Mouse (Mus musculus) CH12.LX (cell line): ENCODE measurements around the gene Vwce. TPM values are rescaled to one million over a fixed set of nuclear protein-coding genes. Genes with fewer than 3 reads are reported as not detected.

ENCODE experiments used
- DNase-seq: peaks from one replicate; pipeline ENCODE4 v3.0.0-alpha.2; 2013; ENCODE audit errors: extremely low read depth
- H3K27ac ChIP-seq: 2 replicates; pipeline ENCODE4 v1.5.1; 2012; ENCODE audit warnings: low read depth, mild to moderate bottlenecking, control low read depth, moderate library complexity; ENCODE audit not compliant: insufficient read depth
- H3K27me3 ChIP-seq: replicated peaks from 2 replicates; pipeline ENCODE3; 2012; ENCODE audit warnings: inconsistent platforms
- H3K36me3 ChIP-seq, 2 experiments: replicated peaks in 1 of 2; 2 replicates each; pipeline versions ENCODE3 to v1.6.1; 2012; ENCODE audit warnings: inconsistent platforms in 1 of 2, low read length in 1 of 2, mild to moderate bottlenecking in 1 of 2, mixed read lengths in 1 of 2, moderate library complexity in 1 of 2; ENCODE audit not compliant: control insufficient read depth in 1 of 2, insufficient read depth in 1 of 2
- H3K4me1 ChIP-seq, 2 experiments: 2 replicates each; pipeline ENCODE4 v1.6.1; 2012; ENCODE audit warnings: inconsistent platforms in 1 of 2, moderate library complexity in 1 of 2; ENCODE audit not compliant: insufficient read depth in 2 of 2, control insufficient read depth in 1 of 2
- H3K4me2 ChIP-seq: 2 replicates; pipeline ENCODE4 v1.6.1; 2012; ENCODE audit warnings: low read depth, mild to moderate bottlenecking, control low read depth; ENCODE audit not compliant: poor library complexity, insufficient read depth, severe bottlenecking
- H3K4me3 ChIP-seq, 3 experiments: fragments of 150-350 bp in 1 of 3; sonication (generic) in 1 of 3; replicated peaks in 1 of 3; 2 replicates each; pipeline versions ENCODE3 to v1.5.1; 2011 to 2012; ENCODE audit warnings: low read depth in 2 of 3, low read length in 2 of 3, mild to moderate bottlenecking in 2 of 3, moderate library complexity in 2 of 3, control low read depth in 1 of 3, improper control_type of control experiment in 1 of 3, inconsistent platforms in 1 of 3, mixed read lengths in 1 of 3; ENCODE audit not compliant: poor library complexity in 1 of 3
- H3K79me2 ChIP-seq: replicated peaks from 2 replicates; pipeline ENCODE4 v1.6.1; 2012; ENCODE audit warnings: mild to moderate bottlenecking, moderate library complexity; ENCODE audit not compliant: control insufficient read depth, poor library complexity, insufficient read depth, severe bottlenecking; ENCODE audit errors: extremely low read depth
- H3K9ac ChIP-seq: 2 replicates; pipeline ENCODE4 v1.6.1; 2012; ENCODE audit warnings: low read depth, mild to moderate bottlenecking, control low read depth, moderate library complexity; ENCODE audit not compliant: insufficient read depth
- H3K9me3 ChIP-seq: replicated peaks from 2 replicates; pipeline ENCODE3; 2012; ENCODE audit warnings: low read length, inconsistent platforms, mixed read lengths
- CHD1 ChIP-seq: IDR thresholded peaks from 2 replicates; pipeline ENCODE4 v1.6.1; 2012; ENCODE audit warnings: low read depth, low read length, improper control_type of control experiment, inconsistent platforms
- CTCF ChIP-seq, 2 experiments: IDR thresholded peaks in 1 of 2; conservative IDR thresholded peaks in 1 of 2; 2 replicates each; pipeline ENCODE4 v1.5.1; 2011 to 2012; ENCODE audit warnings: low read depth in 2 of 2, low read length in 2 of 2, improper control_type of control experiment in 1 of 2, inconsistent platforms in 1 of 2, mild to moderate bottlenecking in 1 of 2, moderate library complexity in 1 of 2
- E2F4 ChIP-seq: IDR thresholded peaks from 2 replicates; pipeline ENCODE4 v1.6.1; 2011; ENCODE audit warnings: low read depth, low read length, improper control_type of control experiment; ENCODE audit not compliant: insufficient replicate concordance
- GABPA ChIP-seq: IDR thresholded peaks from 2 replicates; pipeline ENCODE4 v1.6.1; 2012; ENCODE audit warnings: low read depth, low read length, improper control_type of control experiment, inconsistent platforms; ENCODE audit not compliant: insufficient replicate concordance
- HCFC1 ChIP-seq: IDR thresholded peaks from 2 replicates; pipeline ENCODE4 v1.6.1; 2012; ENCODE audit warnings: low read depth, mild to moderate bottlenecking, inconsistent platforms, low read length, improper control_type of control experiment
- IRF4 ChIP-seq: IDR thresholded peaks from 2 replicates; pipeline ENCODE4 v1.6.1; 2014; ENCODE audit warnings: low read depth, mild to moderate bottlenecking, inconsistent platforms, low read length, improper control_type of control experiment
- JUN ChIP-seq: IDR thresholded peaks from 2 replicates; pipeline ENCODE4 v1.6.1; 2011; ENCODE audit warnings: low read depth, mild to moderate bottlenecking, low read length, improper control_type of control experiment, moderate library complexity; ENCODE audit not compliant: insufficient read depth
- KAT2A ChIP-seq: IDR thresholded peaks from 2 replicates; pipeline ENCODE4 v1.6.1; 2012; ENCODE audit warnings: low read length, improper control_type of control experiment, inconsistent platforms; ENCODE audit not compliant: insufficient replicate concordance
- MAX ChIP-seq: IDR thresholded peaks from 2 replicates; pipeline ENCODE4 v1.6.1; 2011; ENCODE audit warnings: low read length, improper control_type of control experiment
- MEF2A ChIP-seq: IDR thresholded peaks from 2 replicates; pipeline ENCODE4 v1.6.1; 2014; ENCODE audit warnings: low read depth, mild to moderate bottlenecking, inconsistent platforms, low read length, improper control_type of control experiment, borderline replicate concordance
- MYC ChIP-seq: IDR thresholded peaks from 2 replicates; pipeline ENCODE4 v1.6.1; 2011; ENCODE audit warnings: low read depth, mild to moderate bottlenecking, improper control_type of control experiment, low read length
- NELFE ChIP-seq: IDR thresholded peaks from 2 replicates; pipeline ENCODE4 v1.6.1; 2011; ENCODE audit warnings: low read depth, low read length, improper control_type of control experiment
- NRF1 ChIP-seq: IDR thresholded peaks from 2 replicates; pipeline ENCODE4 v1.6.1; 2014; ENCODE audit warnings: low read depth, mild to moderate bottlenecking, inconsistent platforms, low read length, improper control_type of control experiment, moderate library complexity
- POLR2A ChIP-seq: IDR thresholded peaks from 2 replicates; pipeline ENCODE4 v1.6.1; 2011; ENCODE audit warnings: low read depth, mild to moderate bottlenecking, improper control_type of control experiment, low read length
- RAD21 ChIP-seq: IDR thresholded peaks from 2 replicates; pipeline ENCODE4 v1.6.1; 2011; ENCODE audit warnings: low read depth, mild to moderate bottlenecking, low read length, improper control_type of control experiment, moderate library complexity
- SMC3 ChIP-seq: IDR thresholded peaks from 2 replicates; pipeline ENCODE4 v1.6.1; 2011; ENCODE audit warnings: low read depth, low read length, improper control_type of control experiment
- TCF12 ChIP-seq: IDR thresholded peaks from 2 replicates; pipeline ENCODE4 v1.6.1; 2014; ENCODE audit warnings: low read depth, mild to moderate bottlenecking, inconsistent platforms, low read length, improper control_type of control experiment
- UBTF ChIP-seq: IDR thresholded peaks from 2 replicates; pipeline ENCODE4 v1.6.1; 2012; ENCODE audit warnings: low read depth, mild to moderate bottlenecking, inconsistent platforms, low read length, improper control_type of control experiment, moderate library complexity
- USF2 ChIP-seq: conservative IDR thresholded peaks from 2 replicates; pipeline ENCODE4 v1.6.1; 2011; ENCODE audit warnings: low read depth, low read length, improper control_type of control experiment
- ZC3H11A ChIP-seq: IDR thresholded peaks from 2 replicates; pipeline ENCODE4 v1.6.1; 2012; ENCODE audit warnings: low read depth, mild to moderate bottlenecking, inconsistent platforms, low read length, improper control_type of control experiment
- dilution Hi-C: fragments of 300-500 bp; cut with MboI; formaldehyde crosslinking; loops from 2 replicates; pipeline ENCODE4 v1.14.3; 2020; ENCODE audit warnings: low sequenced_read_pairs; ENCODE audit not compliant: extremely low pct_unique_long_range_greater_than_20kb, extremely low pct_ligation_motif_present
- in situ Hi-C: fragments of 300-500 bp; cut with MboI; formaldehyde crosslinking; loops from 3 replicates; pipeline ENCODE4 v1.14.3; 2019; ENCODE audit warnings: low sequenced_read_pairs, low pct_ligation_motif_present, low pct_unique_long_range_greater_than_20kb, mixed read lengths
- polyA plus RNA-seq: library from polyadenylated mRNA; unstranded; fragments of >175 nt; gene quantifications from 2 replicates; pipeline ENCODE4 v1.2.1, GENCODE M21; 2012; ENCODE audit warnings: low read depth; ENCODE audit not compliant: insufficient read length
- total RNA-seq, 2 experiments: library from RNA; depleted of rRNA; stranded (reverse); fragments of 300-350 nt in 1 of 2; fragments of >200 nt in 1 of 2; gene quantifications; 2 replicates each; pipeline ENCODE4 v1.2.3; 2012 to 2014

Gene Vwce
- total and polyA plus RNA-seq, 3 experiments, result 0.04 to 1.3 (median 0.13) TPM

GRCm38 (mm10) chr19:10707881-10708280 is 73.9 kb downstream of the Vwce start:
- no peaks in the 10 kb centered on the region for H3K27me3 ChIP-seq
- peaks cover 4% of the 10 kb centered on the region for H3K79me2 ChIP-seq
- DNase-seq, result no peak
- peaks cover 7 to 22% of the 10 kb centered on the region in 2 experiments; a peak in 3 of 4 replicates for H3K4me1 ChIP-seq
- H3K9me3 ChIP-seq, result no peaks in the 10 kb centered on the region
- no peak overlapping the region for H3K27ac ChIP-seq
- dilution Hi-C loops, result no loop called here
- no peak for TF ChIP-seq HCFC1
- TF ChIP-seq JUN, result no peak
- no peak for TF ChIP-seq NELFE
- TF ChIP-seq GABPA, result no peak
- TF ChIP-seq TCF12, result no peak
- no peak overlapping the region for H3K4me3 ChIP-seq
- in situ Hi-C loops, result loop anchor here (5.0 kb wide), 1 partner anchor 36 kb away; no protein-coding TSS in a partner anchor
- peaks cover 42 to 82% of the 10 kb centered on the region in 2 experiments for H3K36me3 ChIP-seq
- H3K9ac ChIP-seq, result no peak overlapping the region
- no peak overlapping the region for H3K4me2 ChIP-seq

DNA sequence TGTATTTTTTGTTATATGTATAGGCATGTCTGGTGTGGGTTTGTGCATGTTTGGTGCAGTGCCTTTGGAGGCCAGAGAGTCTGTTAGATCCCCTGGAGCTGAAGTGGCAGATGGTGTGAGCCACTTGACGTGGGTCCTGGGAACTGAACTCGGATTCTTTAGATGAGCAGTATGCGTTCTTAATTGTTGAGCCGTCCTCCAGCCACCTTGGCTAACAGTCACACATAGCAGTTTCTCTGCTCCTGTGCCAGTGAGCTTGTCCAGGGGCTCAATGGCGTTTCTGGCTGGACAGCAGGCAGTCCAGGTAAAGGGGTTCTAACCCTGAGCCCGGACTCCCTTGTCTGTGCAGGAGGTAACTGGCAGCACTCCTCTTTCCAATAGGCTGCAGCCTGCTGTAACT is 74.9 kb downstream of the Vwce start:
- Histone ChIP-seq H3K9ac (no peak overlapping the region), H3K27ac (no peak overlapping the region)
- TF ChIP-seq JUN, result no peak
- TF ChIP-seq UBTF, result no peak
- TF ChIP-seq, all 38 proteins: peak for 0
- Histone ChIP-seq H3K4me1 (peaks cover 7 to 22% of the 10 kb centered on the region in 2 experiments; a peak in 3 of 4 replicates), H3K79me2 (peaks cover 3% of the 10 kb centered on the region), H3K9me3 (no peaks in the 10 kb centered on the region), H3K4me3 (no peak overlapping the region), H3K27me3 (no peaks in the 10 kb centered on the region), H3K4me2 (no peak overlapping the region), H3K36me3 (peaks cover 48 to 84% of the 10 kb centered on the region in 2 experiments)
- in situ Hi-C loops, result loop anchor here (5.0 kb wide), 1 partner anchor 37 kb away; no protein-coding TSS in a partner anchor
- no peak for DNase-seq
- dilution Hi-C loops, result no loop called here

DNA sequence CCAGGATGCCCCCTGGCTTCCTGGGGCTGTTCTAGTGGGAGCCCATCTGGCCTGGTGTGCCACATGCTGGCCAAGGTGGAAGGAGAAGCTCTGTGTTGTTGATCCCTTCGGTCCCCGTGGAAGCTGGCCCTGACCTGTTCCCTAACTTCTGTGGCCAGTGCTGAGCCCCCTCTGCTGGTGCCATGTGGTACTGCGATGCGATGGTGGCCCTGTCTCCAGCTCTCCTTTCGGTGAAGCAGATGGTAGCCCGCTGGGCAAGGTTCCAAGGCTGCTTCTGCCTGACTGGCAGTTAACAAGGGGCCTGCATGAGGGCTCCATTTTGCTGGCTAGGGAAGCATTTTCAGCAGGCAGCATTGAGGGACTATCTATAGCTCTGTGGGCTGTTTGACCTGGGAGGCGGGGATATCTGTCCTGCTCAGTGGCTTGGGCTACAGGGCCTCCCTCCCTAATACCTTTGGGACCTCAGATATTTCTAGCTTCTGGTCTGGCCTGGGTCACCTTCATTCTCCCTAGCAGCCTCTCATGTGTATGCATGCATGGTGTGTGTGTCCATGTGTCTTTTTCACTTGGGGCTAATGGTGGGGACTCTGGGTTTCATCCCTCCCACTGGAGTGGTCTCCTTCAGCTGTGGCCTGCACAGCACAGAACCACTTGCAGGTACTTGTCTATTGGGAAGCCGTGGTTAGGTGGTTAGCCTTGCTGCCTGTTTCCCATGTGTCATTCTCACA is 75.5 kb downstream of the Vwce start:
- in situ Hi-C loops, result loop anchor here (5.0 kb wide), 1 partner anchor 37 kb away; no protein-coding TSS in a partner anchor
- Histone ChIP-seq H3K36me3 (peaks cover 54 to 90% of the 10 kb centered on the region in 2 experiments), H3K27ac (no peak overlapping the region)

More for the DNA sequence above, 75.5 kb downstream of the Vwce start:
- Histone ChIP-seq H3K27me3 (no peaks in the 10 kb centered on the region), H3K79me2 (no peaks in the 10 kb centered on the region), H3K4me3 (no peak overlapping the region), H3K4me1 (peaks cover 7 to 22% of the 10 kb centered on the region in 2 experiments; a peak in 3 of 4 replicates), H3K4me2 (no peak overlapping the region), H3K9me3 (no peaks in the 10 kb centered on the region), H3K9ac (no peak overlapping the region)
- peak; percentile 72 for DNase-seq
- TF ChIP-seq SMC3 (peak; percentile 95), USF2 (no peak), CHD1 (no peak), ZC3H11A (peak; percentile 53; the same call in 1 of the 2 replicates), KAT2A (no peak), NELFE (peak; percentile 29; the same call in 1 of the 2 replicates), MEF2A (0 out of 2 replicates have a peak, but pooled peaks have one; percentile 34), IRF4 (peak; percentile 36; the same call in 1 of the 2 replicates), MYC (0 out of 2 replicates have a peak, but pooled peaks have one; percentile 27), RAD21 (peak; percentile 83), POLR2A (no peak), MAX (peak; percentile 83), E2F4 (no peak), CTCF (conservative IDR thresholded peaks at IDR 0.05 in 1 of 2, IDR thresholded peaks at IDR 0.05 in 1 of 2; ENCODE audit: low read depth in 2 of 2, low read length in 2 of 2) (peak; percentile 84 to 96), NRF1 (0 out of 2 replicates have a peak, but pooled peaks have one; percentile 24)
- dilution Hi-C loops, result no loop called here
